Comparison of ENCODE assay signal across 8 mouse cellular contexts in the genomic region with DNA sequence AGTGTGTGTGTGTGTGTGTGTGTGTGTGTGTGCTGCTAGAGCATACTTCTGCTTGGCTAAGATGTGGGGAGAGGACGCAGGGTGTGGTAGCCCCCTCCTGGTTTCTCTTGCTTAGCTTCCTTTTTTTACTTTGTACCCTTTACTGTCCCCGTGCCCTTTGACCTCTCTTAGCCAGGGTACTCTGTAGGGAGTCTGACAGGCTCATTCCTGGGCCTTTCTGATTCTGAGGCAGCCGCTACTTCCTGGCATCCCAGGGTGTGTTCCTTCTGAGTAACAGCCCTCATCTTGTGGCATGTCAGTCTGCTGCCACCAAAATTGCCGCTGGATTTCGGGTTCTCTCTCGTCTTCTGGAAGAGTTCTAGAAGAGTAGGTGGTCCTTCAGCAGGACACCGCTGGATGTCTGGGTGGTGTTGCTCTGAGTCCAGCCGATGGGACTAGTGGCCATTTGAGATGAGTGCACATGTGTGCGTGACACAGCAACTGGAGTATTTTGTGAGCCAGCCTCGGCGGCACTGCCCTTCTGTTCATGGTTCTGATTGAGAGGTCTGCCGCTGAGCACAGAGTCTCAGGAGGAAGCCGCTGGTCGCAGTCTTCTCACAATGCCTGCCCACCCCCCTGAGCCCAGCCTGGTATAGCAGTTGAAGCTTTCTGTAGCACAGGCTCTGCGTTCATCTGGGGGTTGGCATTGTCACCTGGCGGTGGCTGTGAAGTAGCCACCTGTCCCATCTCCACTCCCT. TPM values are rescaled to one million over a fixed set of nuclear protein-coding genes. Genes with fewer than 3 reads are reported as not detected.
DNase-seq lines count a peak whose midpoint lies in the region; ATAC-seq and TF ChIP-seq lines count a peak whose summit lies in the region.

No protein-coding gene starts in this region.

- intact Hi-C loops in heart, postnatal 36 days (cut with DNase I): no loop called here

- H3K9ac ChIP-seq in heart, embryonic 12.5 days: peak overlapping the region; percentile 68
- H3K9ac ChIP-seq in forebrain, embryonic 16.5 days (replicated peaks; ENCODE audit: low read depth, low read length): no peak overlapping the region
- 0 out of 2 replicates have a peak overlapping the region, but pooled peaks have one; percentile 20 for H3K9ac ChIP-seq in liver, embryonic 14.5 days (replicated peaks)
- H3K9ac ChIP-seq in stomach, embryonic 14.5 days (replicated peaks; ENCODE audit: low read depth, low read length): 0 out of 2 replicates have a peak overlapping the region, but pooled peaks have one; percentile 6

- no peak for TF ChIP-seq EP300 in liver, embryonic 14.5 days (IDR thresholded peaks at IDR 0.05; ENCODE audit: low read depth)

- H3K27me3 ChIP-seq in heart, embryonic 12.5 days (replicated peaks): no peaks in the 10 kb centered on the region
- H3K27me3 ChIP-seq in forebrain, embryonic 16.5 days (replicated peaks; ENCODE audit: control insufficient read depth, insufficient read depth, low read length): no peaks in the 10 kb centered on the region
- no peaks in the 10 kb centered on the region for H3K27me3 ChIP-seq in liver, embryonic 14.5 days (ENCODE audit: control insufficient read depth, insufficient read depth, low read length)
- H3K27me3 ChIP-seq in stomach, embryonic 14.5 days (ENCODE audit: control insufficient read depth, insufficient read depth, low read length): no peaks in the 10 kb centered on the region

- H3K4me1 ChIP-seq in heart, embryonic 12.5 days (replicated peaks): peaks cover 86% of the 10 kb centered on the region
- peaks cover 56% of the 10 kb centered on the region for H3K4me1 ChIP-seq in forebrain, embryonic 16.5 days (replicated peaks; ENCODE audit: control insufficient read depth, insufficient read depth, low read length)
- peaks cover 28 to 43% of the 10 kb centered on the region in 2 experiments for H3K4me1 ChIP-seq in liver, embryonic 14.5 days (replicated peaks; ENCODE audit: control insufficient read depth in 2 of 2, insufficient read depth in 2 of 2, low read length in 1 of 2)
- peaks cover 57% of the 10 kb centered on the region for H3K4me1 ChIP-seq in stomach, embryonic 14.5 days (ENCODE audit: control insufficient read depth, insufficient read depth, low read length)

- no peak for TF ChIP-seq CTCF in liver, embryonic 14.5 days (IDR thresholded peaks at IDR 0.05; ENCODE audit: low read depth)

- peak overlapping the region; percentile 95 for H3K27ac ChIP-seq in heart, embryonic 12.5 days (ENCODE audit: poor library complexity, severe bottlenecking)
- H3K27ac ChIP-seq in forebrain, embryonic 16.5 days (ENCODE audit: low read length): peak overlapping the region; percentile 80
- peak overlapping the region; percentile 47 for H3K27ac ChIP-seq in liver, embryonic 14.5 days
- peak overlapping the region; percentile 87 for H3K27ac ChIP-seq in stomach, embryonic 14.5 days (ENCODE audit: low read length)

- H3K9me3 ChIP-seq in heart, embryonic 12.5 days (replicated peaks): no peaks in the 10 kb centered on the region
- no peaks in the 10 kb centered on the region for H3K9me3 ChIP-seq in forebrain, embryonic 16.5 days (ENCODE audit: control insufficient read depth, low read length)
- no peaks in the 10 kb centered on the region for H3K9me3 ChIP-seq in liver, embryonic 14.5 days (ENCODE audit: control insufficient read depth, low read length)
- H3K9me3 ChIP-seq in stomach, embryonic 14.5 days (ENCODE audit: control insufficient read depth, low read depth, low read length): no peaks in the 10 kb centered on the region

- 18% methylated on average over 16 of the region's 16 CpGs for WGBS in heart, embryonic 12.5 days
- WGBS in forebrain, embryonic 16.5 days: 8% methylated on average over 16 of the region's 16 CpGs
- 15% methylated on average over 16 of the region's 16 CpGs for WGBS in liver, embryonic 14.5 days (ENCODE audit: insufficient replicate concordance)
- 16% methylated on average over 16 of the region's 16 CpGs for WGBS in stomach, embryonic 14.5 days

- ATAC-seq in heart, embryonic 12.5 days (ENCODE audit: insufficient number of reproducible peaks, low FRiP score): peak; percentile 24; the same call in 1 of the 2 replicates
- peak; percentile 16; the same call in 1 of the 2 replicates for ATAC-seq in forebrain, embryonic 16.5 days
- no peak for ATAC-seq in liver, embryonic 14.5 days (ENCODE audit: insufficient read depth)
- no peak for ATAC-seq in stomach, embryonic 14.5 days (ENCODE audit: insufficient number of reproducible peaks, insufficient read depth, low FRiP score, low read depth)

- H3K4me2 ChIP-seq in heart, embryonic 12.5 days: peak overlapping the region; percentile 67
- H3K4me2 ChIP-seq in forebrain, embryonic 16.5 days (ENCODE audit: low read length): peak overlapping the region; percentile 37
- H3K4me2 ChIP-seq in liver, embryonic 14.5 days (ENCODE audit: low read depth): peak overlapping the region; percentile 45
- peak overlapping the region; percentile 39 for H3K4me2 ChIP-seq in stomach, embryonic 14.5 days (replicated peaks; ENCODE audit: low read depth, low read length)

- H3K4me3 ChIP-seq in heart, embryonic 12.5 days: peak overlapping the region; percentile 26
- H3K4me3 ChIP-seq in forebrain, embryonic 16.5 days (replicated peaks; ENCODE audit: low read length): no peak overlapping the region
- H3K4me3 ChIP-seq in liver, embryonic 14.5 days (ENCODE audit: insufficient read depth in 1 of 2, low read depth in 2 of 2, low read length in 2 of 2): no peak overlapping the region
- no peak overlapping the region; the same call in 1 of the 2 replicates for H3K4me3 ChIP-seq in stomach, embryonic 14.5 days (ENCODE audit: low read depth, low read length)

- H3K36me3 ChIP-seq in heart, embryonic 12.5 days: 0 out of 2 replicates have a peak, but pooled peaks cover 6% of the 10 kb centered on the region
- no peaks in the 10 kb centered on the region for H3K36me3 ChIP-seq in forebrain, embryonic 16.5 days (ENCODE audit: control insufficient read depth, insufficient read depth)
- H3K36me3 ChIP-seq in liver, embryonic 14.5 days (replicated peaks; ENCODE audit: control insufficient read depth, insufficient read depth, low read depth): no peaks in the 10 kb centered on the region
- H3K36me3 ChIP-seq in stomach, embryonic 14.5 days (ENCODE audit: control insufficient read depth, insufficient read depth, low read length): no peaks in the 10 kb centered on the region

- no peak for DNase-seq in heart, postnatal 36 days
- peak; percentile 52 for DNase-seq in Muller cell, postnatal 12 days (ENCODE audit: inconsistent ontology term)
- no peak for DNase-seq in liver, embryonic 14.5 days (ENCODE audit: low read depth in 3 of 3, low spot score in 3 of 3)
- no peak for DNase-seq in gastrocnemius, postnatal 10 days
- DNase-seq in gastrocnemius, postnatal 4 days (ENCODE audit: low spot score in 2 of 2): no peak

RNA-seq across cellular contexts. Expression of gene Prrc2b, which starts 16.3 kb away (rescaled TPM):
- 54.7 and 66.5 TPM in 2 replicates for polyA plus RNA-seq in heart, embryonic 12.5 days (2016; fragmentation: Nextera tagmentation; extraction: Ambion mirVana)
- 10 to 100 TPM; 75.5 to 80.0 TPM for total RNA-seq in heart, postnatal 36 days (2021)
- 75.5 and 84.7 TPM in 2 replicates for polyA plus RNA-seq in forebrain, embryonic 16.5 days (2015; fragmentation: Nextera tagmentation; extraction: Ambion mirVana)
- polyA plus RNA-seq in liver, embryonic 14.5 days (2012; rRNA removed): 6.7 and 7.6 TPM in 2 replicates
- polyA plus RNA-seq in liver, embryonic 14.5 days (2014; fragmentation: Nextera tagmentation; extraction: Ambion mirVana): 6.2 and 10.6 TPM in 2 replicates
- polyA plus RNA-seq in stomach, embryonic 14.5 days (2014; fragmentation: Nextera tagmentation; extraction: Ambion mirVana): 54.2 and 59.8 TPM in 2 replicates
- total RNA-seq in gastrocnemius, postnatal 10 days (2021): 100 to 1,000 TPM; 104 to 111 TPM
- total RNA-seq in gastrocnemius, postnatal 4 days (2021): 100 to 1,000 TPM; 142 to 154 TPM

Comparison
In these comparisons a context has a peak if more than half of its experiments do, and no peak if none do; other contexts are left out.
1. ATAC-seq: peak in heart, embryonic 12.5 days (single experiment) and forebrain, embryonic 16.5 days (single experiment); none in liver, embryonic 14.5 days (single experiment) and stomach, embryonic 14.5 days (single experiment).
2. Peak in every context shown above with its lines, with median percentiles within 50 percentile points of each other: H3K27ac ChIP-seq and H3K4me2 ChIP-seq.